Mouse (Mus musculus) cerebellum, adult 2 months (tissue): Measurements from ENCODE around the gene Gm13420.

ENCODE experiments used
- CTCF ChIP-seq: fragments of 200-500 bp; IDR thresholded peaks from 2 replicates; pipeline ENCODE4 v1.5.1; 2011; ENCODE audit warnings: low read depth, mild to moderate bottlenecking, control low read depth, low read length, moderate library complexity, borderline replicate concordance; ENCODE audit not compliant: insufficient read depth
- POLR2A ChIP-seq: fragments of 200-500 bp; IDR thresholded peaks from 2 replicates; pipeline ENCODE4 v1.6.1; 2011; ENCODE audit warnings: low read length, control low read depth, borderline replicate concordance; ENCODE audit not compliant: insufficient read depth

GRCm38 (mm10) chr2:29767976-29768709, 16.7 kb upstream of the Gm13420 start:
- TF ChIP-seq CTCF (no peak), POLR2A (no peak)
